Mouse (Mus musculus) v-Abl transformed pro-B cells (cell line): ENCODE measurements around the gene Mcm9.
"Not testable (repeated sequence)": the region's sequence is repeated elsewhere in the genome, so short reads cannot be mapped to it uniquely, and the experiment has no call there.

Experiments
- in situ Hi-C, 2 experiments: fragments of 400-800 bp; cut with MboI; formaldehyde crosslinking; loops; one replicate each; pipeline ENCODE4 v1.15.1; 2025; ENCODE audit not compliant: unreplicated experiment in 2 of 2

Gene Mcm9

GRCm38 (mm10) chr10:53630339-53630738 is at the start of gene Mcm9:
Gene Mcm9, minus strand, starts transcription at chr10:53630439.
- in situ Hi-C loops, result loop anchor here in 1 of 2 experiments (10.0 kb wide), 1 partner anchor 444 kb away; the partner anchor contains the start of gene Man1a

- in situ Hi-C loops, result no loop called here
These were observed 31.5 kb upstream of the Mcm9 start for GRCm38 (mm10) chr10:53661788-53662187.

- in situ Hi-C loops, result not testable (repeated sequence)
These were observed 24.0 kb upstream of the Mcm9 start for GRCm38 (mm10) chr10:53654239-53654638.

- in situ Hi-C loops, result no loop called here
These were observed 20.4 kb upstream of the Mcm9 start for GRCm38 (mm10) chr10:53650683-53651082.

GRCm38 (mm10) chr10:53641507-53641906 is 11.3 kb upstream of the Mcm9 start:
- in situ Hi-C loops, result no loop called here

- in situ Hi-C loops, result loop anchor here in 1 of 2 experiments (5.0 to 10.0 kb wide), 2 partner anchors 167 to 439 kb away; partner anchors contain the start of gene Man1a
These were observed 5.2 kb upstream of the Mcm9 start for GRCm38 (mm10) chr10:53635246-53635971.

GRCm38 (mm10) chr10:53634160-53634559 is 3.9 kb upstream of the Mcm9 start:
- in situ Hi-C loops, result loop anchor here in 1 of 2 experiments (10.0 kb wide), 1 partner anchor 441 kb away; the partner anchor contains the start of gene Man1a

GRCm38 (mm10) chr10:53629918-53630250 is 355 bp downstream of the Mcm9 start:
- in situ Hi-C loops, result loop anchor here in 1 of 2 experiments (10.0 kb wide), 1 partner anchor 445 kb away; the partner anchor contains the start of gene Man1a

GRCm38 (mm10) chr10:53629247-53629917 is 857 bp downstream of the Mcm9 start:
- in situ Hi-C loops, result no loop called here

- in situ Hi-C loops, result loop anchor here (10.0 to 25.0 kb wide), 4 partner anchors 241 to 1379 kb away; partner anchors contain the start of genes Cep85l (in 1 of the 2), Dcbld1 (in 1 of the 2) and Nus1 (in 1 of the 2)
These were observed 14.2 kb downstream of the Mcm9 start for GRCm38 (mm10) chr10:53615850-53616616.

- in situ Hi-C loops, result loop anchor here (10.0 to 25.0 kb wide), 4 partner anchors 239 to 1377 kb away; partner anchors contain the start of genes Cep85l (in 1 of the 2), Dcbld1 (in 1 of the 2) and Nus1 (in 1 of the 2)
These were observed 16.3 kb downstream of the Mcm9 start for GRCm38 (mm10) chr10:53613955-53614354.

- in situ Hi-C loops, result loop anchor here (10.0 to 25.0 kb wide), 4 partner anchors 237 to 1375 kb away; partner anchors contain the start of genes Cep85l (in 1 of the 2), Dcbld1 (in 1 of the 2) and Nus1 (in 1 of the 2)
These were observed 18.1 kb downstream of the Mcm9 start for GRCm38 (mm10) chr10:53612172-53612571.

- in situ Hi-C loops, result loop anchor here (5.0 to 25.0 kb wide), 4 partner anchors 256 to 1371 kb away; partner anchors contain the start of genes Dcbld1 (in 1 of the 2) and Nus1 (in 1 of the 2)
These were observed 22.0 kb downstream of the Mcm9 start for GRCm38 (mm10) chr10:53608274-53608673.

GRCm38 (mm10) chr10:53605328-53605727 is 24.9 kb downstream of the Mcm9 start:
- in situ Hi-C loops, result loop anchor here (5.0 to 25.0 kb wide), 4 partner anchors 253 to 1368 kb away; partner anchors contain the start of genes Dcbld1 (in 1 of the 2) and Nus1 (in 1 of the 2)

GRCm38 (mm10) chr10:53598821-53599220 is 31.4 kb downstream of the Mcm9 start:
- in situ Hi-C loops, result loop anchor here in 1 of 2 experiments (10.0 kb wide), 2 partner anchors 466 to 1224 kb away; no protein-coding TSS in a partner anchor

GRCm38 (mm10) chr10:53597121-53597881 is 32.9 kb downstream of the Mcm9 start:
- in situ Hi-C loops, result loop anchor here in 1 of 2 experiments (10.0 kb wide), 2 partner anchors 468 to 1222 kb away; no protein-coding TSS in a partner anchor

- in situ Hi-C loops, result loop anchor here in 1 of 2 experiments (10.0 kb wide), 2 partner anchors 468 to 1222 kb away; no protein-coding TSS in a partner anchor
These were observed 33.5 kb downstream of the Mcm9 start, which contains the start of gene Asf1a for GRCm38 (mm10) chr10:53596677-53597120. Gene Asf1a, plus strand, starts transcription at chr10:53596757.

GRCm38 (mm10) chr10:53595744-53596676 is 34.2 kb downstream of the Mcm9 start:
- in situ Hi-C loops, result loop anchor here in 1 of 2 experiments (10.0 kb wide), 2 partner anchors 469 to 1221 kb away; no protein-coding TSS in a partner anchor
